Mouse (Mus musculus) stomach, embryonic 14.5 days (tissue): Measurements from ENCODE around the gene Siah2. TPM values are rescaled to one million over a fixed set of nuclear protein-coding genes. Genes with fewer than 3 reads are reported as not detected.

Experiments used
- ATAC-seq: fragments of 200-750 bp; cut with Nextera tagmentation; 2 replicates; pipeline ENCODE4 v1.8.0; 2017; ENCODE audit warnings: low read depth, moderate TSS enrichment; ENCODE audit not compliant: insufficient number of reproducible peaks, insufficient read depth, low FRiP score
- H3K27ac ChIP-seq: fragments of 300-500 bp; sonication (generic); 2 replicates; pipeline ENCODE4 v1.5.1; 2014; ENCODE audit warnings: mild to moderate bottlenecking, low read length, moderate library complexity, mixed read lengths
- H3K27me3 ChIP-seq: fragments of 300-500 bp; sonication (generic); 2 replicates; pipeline ENCODE4 v1.6.1; 2014; ENCODE audit warnings: low read length, control low read depth, mixed read lengths; ENCODE audit not compliant: control insufficient read depth, insufficient read depth
- H3K36me3 ChIP-seq: fragments of 300-500 bp; sonication (generic); 2 replicates; pipeline ENCODE4 v1.6.1; 2014; ENCODE audit warnings: mild to moderate bottlenecking, control low read depth, low read length, moderate library complexity, mixed read lengths; ENCODE audit not compliant: control insufficient read depth, insufficient read depth
- H3K4me1 ChIP-seq: fragments of 300-500 bp; sonication (generic); 2 replicates; pipeline ENCODE4 v1.6.1; 2014; ENCODE audit warnings: low read length, control low read depth, mixed read lengths; ENCODE audit not compliant: control insufficient read depth, insufficient read depth
- H3K4me2 ChIP-seq: fragments of 300-500 bp; sonication (generic); replicated peaks from 2 replicates; pipeline ENCODE4 v1.6.1; 2014; ENCODE audit warnings: low read depth, low read length, control low read depth
- H3K4me3 ChIP-seq: fragments of 300-500 bp; sonication (generic); 2 replicates; pipeline ENCODE4 v1.5.1; 2014; ENCODE audit warnings: low read depth, low read length, control low read depth
- H3K9ac ChIP-seq: fragments of 300-500 bp; sonication (generic); replicated peaks from 2 replicates; pipeline ENCODE4 v1.6.1; 2014; ENCODE audit warnings: low read depth, mild to moderate bottlenecking, control low read depth, low read length, moderate library complexity, mixed read lengths
- H3K9me3 ChIP-seq: fragments of 300-500 bp; sonication (generic); 2 replicates; pipeline ENCODE4 v1.6.1; 2016; ENCODE audit warnings: low read depth, low read length, control low read depth; ENCODE audit not compliant: control insufficient read depth
- WGBS: fragments of 180-500 bp; shearing (Covaris S2); extraction: QIAGEN DNeasy Blood & Tissue Kit; methylation state at CpG from one replicate; pipeline ENCODE4 v1.1.7; 2014; 5-methylcytosine and 5-hydroxymethylcytosine counted together
- polyA plus RNA-seq: library from polyadenylated mRNA; unstranded; fragments of >200 nt; fragmentation: Nextera tagmentation; extraction: Ambion mirVana; gene quantifications from 2 replicates; pipeline ENCODE4 v1.2.1, GENCODE M21; 2014

The Siah2 gene
- polyA plus RNA-seq, 1 experiment from 2014 or later: 5.5 TPM

GRCm38 (mm10) chr3:58703748-58704147 is 11.5 kb upstream of the Siah2 start:
- Histone ChIP-seq H3K4me2 (no peak overlapping the region), H3K9ac (no peak overlapping the region), H3K4me3 (no peak overlapping the region), H3K36me3 (no peaks in the 10 kb centered on the region), H3K27me3 (no peaks in the 10 kb centered on the region), H3K9me3 (no peaks in the 10 kb centered on the region), H3K4me1 (no peaks in the 10 kb centered on the region), H3K27ac (no peak overlapping the region)
- WGBS: 63% methylated on average over 9 of the region's 9 CpGs
- no peak for ATAC-seq

DNA sequence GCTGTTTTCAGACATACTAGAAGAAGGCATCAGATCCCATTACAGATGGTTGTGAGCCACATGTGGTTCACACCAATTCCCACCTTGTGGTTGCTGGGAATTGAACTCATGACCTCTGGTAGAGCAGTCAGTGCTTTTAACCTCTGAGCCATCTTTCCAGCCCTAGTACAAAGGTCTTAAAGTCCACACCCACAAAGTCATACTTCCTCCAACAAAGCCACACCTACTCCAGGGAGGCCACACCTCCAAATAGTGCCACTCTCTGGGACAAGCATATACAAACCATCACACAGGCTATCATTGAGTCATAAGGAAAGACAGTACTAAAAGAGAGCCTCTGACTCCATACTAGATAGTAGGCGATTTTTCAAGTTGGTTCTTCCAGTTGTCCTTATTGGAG is 10.1 kb upstream of the Siah2 start:
- ATAC-seq: no peak
- Histone ChIP-seq H3K27me3 (no peaks in the 10 kb centered on the region), H3K4me3 (no peak overlapping the region), H3K9me3 (no peaks in the 10 kb centered on the region), H3K4me2 (no peak overlapping the region), H3K27ac (no peak overlapping the region), H3K36me3 (no peaks in the 10 kb centered on the region), H3K9ac (no peak overlapping the region), H3K4me1 (no peaks in the 10 kb centered on the region)
- 85% methylated on average over 1 of the region's 1 CpGs for WGBS

- no peak for ATAC-seq
- H3K4me3 ChIP-seq: no peak overlapping the region
- no peaks in the 10 kb centered on the region for H3K27me3 ChIP-seq
- WGBS: 84% methylated on average over 1 of the region's 1 CpGs
- no peaks in the 10 kb centered on the region for H3K36me3 ChIP-seq
- no peak overlapping the region for H3K4me2 ChIP-seq
- no peaks in the 10 kb centered on the region for H3K4me1 ChIP-seq
- H3K9me3 ChIP-seq: no peaks in the 10 kb centered on the region
- no peak overlapping the region for H3K27ac ChIP-seq
- no peak overlapping the region for H3K9ac ChIP-seq
These were observed 9.2 kb upstream of the Siah2 start for GRCm38 (mm10) chr3:58701441-58701840.

- H3K27ac ChIP-seq: no peak overlapping the region
- H3K4me2 ChIP-seq: no peak overlapping the region
- H3K9ac ChIP-seq: no peak overlapping the region
- no peaks in the 10 kb centered on the region for H3K36me3 ChIP-seq
- H3K27me3 ChIP-seq: no peaks in the 10 kb centered on the region
- 81% methylated on average over 4 of the region's 4 CpGs for WGBS
- no peaks in the 10 kb centered on the region for H3K4me1 ChIP-seq
- H3K9me3 ChIP-seq: no peaks in the 10 kb centered on the region
- H3K4me3 ChIP-seq: no peak overlapping the region
- no peak for ATAC-seq
These were observed 5.7 kb upstream of the Siah2 start for GRCm38 (mm10) chr3:58697926-58698325.

DNA sequence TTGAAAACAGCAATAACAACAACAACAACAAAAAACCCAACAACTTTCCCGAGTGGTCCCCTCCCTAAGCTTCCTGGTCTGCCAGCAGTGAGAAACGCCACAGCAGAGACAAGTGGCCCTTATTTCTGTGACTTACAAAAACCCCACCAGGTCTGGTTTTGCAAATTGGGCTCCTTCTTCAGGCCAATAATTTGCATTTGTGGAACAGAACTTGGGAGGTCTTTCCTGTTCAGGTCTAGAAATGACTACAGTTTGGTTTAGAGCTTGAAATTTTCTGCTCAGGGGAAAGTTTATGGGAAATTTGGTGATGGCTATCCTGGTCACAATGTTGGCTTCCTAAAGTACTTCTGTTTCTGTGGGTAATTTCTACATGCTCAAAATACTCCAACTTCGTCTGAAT is 4.6 kb upstream of the Siah2 start:
- no peak overlapping the region for H3K4me3 ChIP-seq
- H3K4me2 ChIP-seq: no peak overlapping the region
- WGBS: 53% methylated on average over 3 of the region's 3 CpGs
- no peaks in the 10 kb centered on the region for H3K4me1 ChIP-seq
- no peak overlapping the region for H3K9ac ChIP-seq
- ATAC-seq: no peak
- H3K36me3 ChIP-seq: no peaks in the 10 kb centered on the region
- H3K27me3 ChIP-seq: no peaks in the 10 kb centered on the region
- no peak overlapping the region for H3K27ac ChIP-seq
- no peaks in the 10 kb centered on the region for H3K9me3 ChIP-seq

GRCm38 (mm10) chr3:58695507-58695906 is 3.3 kb upstream of the Siah2 start:
- Histone ChIP-seq H3K4me1 (no peaks in the 10 kb centered on the region), H3K36me3 (no peaks in the 10 kb centered on the region), H3K9ac (no peak overlapping the region), H3K27ac (no peak overlapping the region), H3K4me2 (no peak overlapping the region), H3K4me3 (no peak overlapping the region), H3K9me3 (no peaks in the 10 kb centered on the region), H3K27me3 (no peaks in the 10 kb centered on the region)
- ATAC-seq: no peak
- WGBS: 41% methylated on average over 7 of the region's 7 CpGs

GRCm38 (mm10) chr3:58695044-58695443 is 2.8 kb upstream of the Siah2 start:
- WGBS: 74% methylated on average over 1 of the region's 1 CpGs
- Histone ChIP-seq H3K27ac (no peak overlapping the region), H3K4me3 (no peak overlapping the region), H3K27me3 (no peaks in the 10 kb centered on the region), H3K9me3 (no peaks in the 10 kb centered on the region), H3K4me2 (no peak overlapping the region), H3K9ac (no peak overlapping the region), H3K36me3 (no peaks in the 10 kb centered on the region), H3K4me1 (no peaks in the 10 kb centered on the region)
- ATAC-seq: no peak

DNA sequence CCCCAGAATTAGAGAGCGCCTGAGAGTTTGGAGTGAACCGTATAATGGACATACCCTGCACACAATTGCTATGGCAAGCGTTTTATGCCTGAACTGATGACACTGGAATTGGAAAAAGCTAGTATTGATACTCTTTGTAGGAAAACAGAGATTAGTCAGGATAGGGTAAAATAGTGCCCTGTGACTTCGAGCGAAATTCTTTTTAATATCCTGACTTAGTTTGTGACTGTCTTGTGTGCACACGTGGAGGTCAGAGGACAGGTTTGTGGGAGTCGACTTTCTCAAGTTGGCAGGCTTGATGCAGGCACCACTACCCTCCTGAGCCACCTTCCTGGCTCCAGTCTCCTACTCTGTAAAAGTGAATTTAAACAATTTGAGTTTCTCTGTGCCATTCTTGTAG is 1.1 kb upstream of the Siah2 start:
- ATAC-seq: no peak
- no peaks in the 10 kb centered on the region for H3K27me3 ChIP-seq
- no peak overlapping the region for H3K4me3 ChIP-seq
- no peaks in the 10 kb centered on the region for H3K4me1 ChIP-seq
- 82% methylated on average over 7 of the region's 7 CpGs for WGBS
- no peaks in the 10 kb centered on the region; the same call in 1 of the 2 replicates for H3K36me3 ChIP-seq
- H3K9me3 ChIP-seq: no peaks in the 10 kb centered on the region
- H3K9ac ChIP-seq: no peak overlapping the region
- no peak overlapping the region for H3K4me2 ChIP-seq
- no peak overlapping the region for H3K27ac ChIP-seq

- Histone ChIP-seq H3K27ac (peak overlapping the region; percentile 80), H3K27me3 (no peaks in the 10 kb centered on the region), H3K4me3 (peak overlapping the region; percentile 78), H3K4me1 (no peaks in the 10 kb centered on the region), H3K4me2 (peak overlapping the region; percentile 96), H3K36me3 (no peaks in the 10 kb centered on the region; the same call in 1 of the 2 replicates), H3K9me3 (no peaks in the 10 kb centered on the region), H3K9ac (peak overlapping the region; percentile 60)
- WGBS: under 1% methylated on average over 57 of the region's 65 CpGs
- no peak for ATAC-seq
These were observed 743 bp downstream of the Siah2 start for GRCm38 (mm10) chr3:58691374-58691939.
